Mouse (Mus musculus): ENCODE results near the gene Ncmap. TPM values are rescaled to one million over a fixed set of nuclear protein-coding genes. Genes with fewer than 3 reads are reported as not detected.

The Ncmap gene
- polyA plus RNA-seq, 1 experiment: 2.1 TPM

DNA sequence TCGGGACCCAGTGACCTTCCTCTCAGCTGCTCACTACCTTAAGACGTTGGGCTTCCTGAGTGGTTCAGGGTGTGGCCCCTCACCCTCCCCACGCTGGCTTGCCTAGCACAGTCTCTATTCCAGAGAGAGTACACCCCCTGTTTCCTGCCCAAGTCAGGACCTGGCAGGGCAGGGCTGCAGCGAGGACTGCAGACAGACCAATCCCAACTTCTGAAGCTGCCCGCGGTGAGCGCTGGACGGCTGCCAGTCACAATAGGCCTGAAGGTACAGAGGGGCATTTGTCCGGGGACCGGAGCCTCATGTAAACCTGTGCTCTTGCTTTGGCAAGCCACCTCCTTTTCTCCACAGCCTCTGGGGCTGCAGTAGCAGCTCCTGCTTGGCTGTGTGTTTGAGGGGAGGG lies 12.4 kb downstream of the Ncmap start:
- no peak overlapping the region for H3K27ac ChIP-seq (ENCODE audit: control insufficient read depth, insufficient read depth, low read depth, low read length)
- TF ChIP-seq POLR2A (IDR thresholded peaks at IDR 0.05; ENCODE audit: control insufficient read depth, low read depth, low read length) (no peak), CTCF (IDR thresholded peaks at IDR 0.05; ENCODE audit: control insufficient read depth, insufficient read depth, insufficient replicate concordance, low read depth, low read length) (no peak)
- no peaks in the 10 kb centered on the region for H3K36me3 ChIP-seq (ENCODE audit: control insufficient read depth, insufficient read depth, low read length)
- no peak overlapping the region for H3K4me3 ChIP-seq (ENCODE audit: control insufficient read depth, low read depth, low read length)
- no peaks in the 10 kb centered on the region for H3K27me3 ChIP-seq (ENCODE audit: control insufficient read depth, insufficient read depth, low read length)
- no peaks in the 10 kb centered on the region for H3K4me1 ChIP-seq (ENCODE audit: control insufficient read depth, insufficient read depth, low read length)

DNA sequence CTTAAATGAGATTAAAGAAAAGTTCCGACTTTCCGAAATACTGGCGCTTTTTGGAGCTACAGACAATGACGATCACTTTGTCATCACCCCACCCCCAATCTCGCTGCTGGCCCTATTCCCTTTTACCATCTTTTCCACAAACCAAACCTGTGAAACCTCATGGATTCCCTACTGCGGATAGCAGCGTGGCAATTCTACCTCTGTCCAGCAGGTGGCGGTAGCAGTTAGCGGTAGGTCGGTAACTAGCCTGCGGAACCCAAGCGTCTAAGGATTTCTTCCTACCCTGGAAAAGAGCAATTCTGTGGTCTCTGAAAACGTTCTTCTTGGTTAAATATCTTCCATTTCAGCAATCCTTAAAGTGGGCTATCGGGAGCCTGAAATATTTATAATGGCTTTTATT lies 15.7 kb downstream of the Ncmap start:
- H3K27me3 ChIP-seq (ENCODE audit: control insufficient read depth, insufficient read depth, low read length): no peaks in the 10 kb centered on the region
- TF ChIP-seq CTCF (IDR thresholded peaks at IDR 0.05; ENCODE audit: control insufficient read depth, insufficient read depth, insufficient replicate concordance, low read depth, low read length): peak; percentile 97
- no peak for TF ChIP-seq POLR2A (IDR thresholded peaks at IDR 0.05; ENCODE audit: control insufficient read depth, low read depth, low read length)
- no peak overlapping the region for H3K27ac ChIP-seq (ENCODE audit: control insufficient read depth, insufficient read depth, low read depth, low read length)
- no peak overlapping the region for H3K4me3 ChIP-seq (ENCODE audit: control insufficient read depth, low read depth, low read length)
- no peaks in the 10 kb centered on the region for H3K4me1 ChIP-seq (ENCODE audit: control insufficient read depth, insufficient read depth, low read length)
- H3K36me3 ChIP-seq (ENCODE audit: control insufficient read depth, insufficient read depth, low read length): no peaks in the 10 kb centered on the region

GRCm38 (mm10) chr4:135381355-135381754 lies 16.7 kb downstream of the Ncmap start:
- Histone ChIP-seq H3K36me3 (ENCODE audit: control insufficient read depth, insufficient read depth, low read length) (no peaks in the 10 kb centered on the region), H3K4me1 (ENCODE audit: control insufficient read depth, insufficient read depth, low read length) (no peaks in the 10 kb centered on the region), H3K27ac (ENCODE audit: control insufficient read depth, insufficient read depth, low read depth, low read length) (no peak overlapping the region), H3K4me3 (ENCODE audit: control insufficient read depth, low read depth, low read length) (no peak overlapping the region), H3K27me3 (ENCODE audit: control insufficient read depth, insufficient read depth, low read length) (no peaks in the 10 kb centered on the region)
- TF ChIP-seq CTCF (IDR thresholded peaks at IDR 0.05; ENCODE audit: control insufficient read depth, insufficient read depth, insufficient replicate concordance, low read depth, low read length): no peak
- TF ChIP-seq POLR2A (IDR thresholded peaks at IDR 0.05; ENCODE audit: control insufficient read depth, low read depth, low read length): no peak

DNA sequence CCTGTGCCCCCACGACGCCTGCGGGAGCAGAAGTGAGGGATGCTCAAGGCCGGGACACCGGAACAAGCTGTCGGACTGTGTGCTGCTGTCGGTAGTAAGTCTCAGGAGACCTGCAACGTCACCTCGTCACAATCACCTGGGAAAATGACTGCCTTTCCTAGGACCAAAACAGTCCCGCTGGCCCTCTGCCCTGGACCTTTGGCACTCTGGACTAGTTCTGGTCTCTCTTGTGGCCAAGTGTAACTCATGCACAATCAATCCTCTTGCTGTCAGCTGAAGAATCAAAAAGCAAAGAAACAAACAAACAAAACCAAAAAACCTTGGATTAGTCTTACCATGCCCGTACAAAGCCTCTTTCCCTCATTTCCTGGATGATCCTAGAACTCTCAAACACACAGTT lies 20.8 kb downstream of the Ncmap start:
- H3K36me3 ChIP-seq (ENCODE audit: control insufficient read depth, insufficient read depth, low read length): no peaks in the 10 kb centered on the region
- no peak overlapping the region for H3K4me3 ChIP-seq (ENCODE audit: control insufficient read depth, low read depth, low read length)
- H3K27ac ChIP-seq (ENCODE audit: control insufficient read depth, insufficient read depth, low read depth, low read length): no peak overlapping the region
- TF ChIP-seq POLR2A (IDR thresholded peaks at IDR 0.05; ENCODE audit: control insufficient read depth, low read depth, low read length) (no peak), CTCF (IDR thresholded peaks at IDR 0.05; ENCODE audit: control insufficient read depth, insufficient read depth, insufficient replicate concordance, low read depth, low read length) (no peak)
- H3K4me1 ChIP-seq (ENCODE audit: control insufficient read depth, insufficient read depth, low read length): no peaks in the 10 kb centered on the region
- no peaks in the 10 kb centered on the region for H3K27me3 ChIP-seq (ENCODE audit: control insufficient read depth, insufficient read depth, low read length)

GRCm38 (mm10) chr4:135375444-135375843 lies 22.6 kb downstream of the Ncmap start:
- TF ChIP-seq POLR2A (IDR thresholded peaks at IDR 0.05; ENCODE audit: control insufficient read depth, low read depth, low read length): no peak
- TF ChIP-seq CTCF (IDR thresholded peaks at IDR 0.05; ENCODE audit: control insufficient read depth, insufficient read depth, insufficient replicate concordance, low read depth, low read length): peak; percentile 80; the same call in 1 of the 2 replicates
- Histone ChIP-seq H3K36me3 (ENCODE audit: control insufficient read depth, insufficient read depth, low read length) (no peaks in the 10 kb centered on the region), H3K27ac (ENCODE audit: control insufficient read depth, insufficient read depth, low read depth, low read length) (no peak overlapping the region), H3K4me3 (ENCODE audit: control insufficient read depth, low read depth, low read length) (no peak overlapping the region), H3K4me1 (ENCODE audit: control insufficient read depth, insufficient read depth, low read length) (no peaks in the 10 kb centered on the region), H3K27me3 (ENCODE audit: control insufficient read depth, insufficient read depth, low read length) (no peaks in the 10 kb centered on the region)

- TF ChIP-seq CTCF (IDR thresholded peaks at IDR 0.05; ENCODE audit: control insufficient read depth, insufficient read depth, insufficient replicate concordance, low read depth, low read length): peak; percentile 53; the same call in 1 of the 2 replicates
- TF ChIP-seq POLR2A (IDR thresholded peaks at IDR 0.05; ENCODE audit: control insufficient read depth, low read depth, low read length): no peak
- no peak overlapping the region for H3K27ac ChIP-seq (ENCODE audit: control insufficient read depth, insufficient read depth, low read depth, low read length)
- H3K4me3 ChIP-seq (ENCODE audit: control insufficient read depth, low read depth, low read length): no peak overlapping the region
- no peaks in the 10 kb centered on the region for H3K4me1 ChIP-seq (ENCODE audit: control insufficient read depth, insufficient read depth, low read length)
- no peaks in the 10 kb centered on the region for H3K36me3 ChIP-seq (ENCODE audit: control insufficient read depth, insufficient read depth, low read length)
- H3K27me3 ChIP-seq (ENCODE audit: control insufficient read depth, insufficient read depth, low read length): no peaks in the 10 kb centered on the region
These were observed 24.7 kb downstream of the Ncmap start for GRCm38 (mm10) chr4:135373299-135373698.

DNA sequence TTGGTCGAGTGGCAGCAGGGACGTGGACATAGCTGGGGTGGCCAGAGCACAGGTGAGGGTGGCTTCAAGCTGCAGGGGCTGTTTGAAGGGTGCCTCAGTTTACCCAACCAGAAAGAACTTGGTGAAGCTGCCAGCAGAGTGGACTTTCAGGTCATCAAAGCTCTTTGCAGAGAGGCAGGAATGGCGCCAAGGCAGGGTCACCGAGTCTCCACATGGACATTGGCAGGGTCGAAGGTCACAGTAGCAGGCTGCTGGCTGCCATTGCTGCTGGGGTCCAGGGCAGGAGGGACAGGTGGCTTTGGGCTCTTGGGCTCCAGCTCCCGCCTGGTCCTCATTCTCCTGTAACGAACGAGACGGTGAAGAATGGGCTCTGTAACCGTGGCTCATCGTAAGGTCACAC lies 27.7 kb downstream of the Ncmap start:
- H3K4me1 ChIP-seq (ENCODE audit: control insufficient read depth, insufficient read depth, low read length): no peaks in the 10 kb centered on the region
- H3K36me3 ChIP-seq (ENCODE audit: control insufficient read depth, insufficient read depth, low read length): no peaks in the 10 kb centered on the region
- H3K4me3 ChIP-seq (ENCODE audit: control insufficient read depth, low read depth, low read length): no peak overlapping the region
- no peak overlapping the region for H3K27ac ChIP-seq (ENCODE audit: control insufficient read depth, insufficient read depth, low read depth, low read length)
- TF ChIP-seq CTCF (IDR thresholded peaks at IDR 0.05; ENCODE audit: control insufficient read depth, insufficient read depth, insufficient replicate concordance, low read depth, low read length) (no peak), POLR2A (IDR thresholded peaks at IDR 0.05; ENCODE audit: control insufficient read depth, low read depth, low read length) (no peak)
- no peaks in the 10 kb centered on the region for H3K27me3 ChIP-seq (ENCODE audit: control insufficient read depth, insufficient read depth, low read length)

DNA sequence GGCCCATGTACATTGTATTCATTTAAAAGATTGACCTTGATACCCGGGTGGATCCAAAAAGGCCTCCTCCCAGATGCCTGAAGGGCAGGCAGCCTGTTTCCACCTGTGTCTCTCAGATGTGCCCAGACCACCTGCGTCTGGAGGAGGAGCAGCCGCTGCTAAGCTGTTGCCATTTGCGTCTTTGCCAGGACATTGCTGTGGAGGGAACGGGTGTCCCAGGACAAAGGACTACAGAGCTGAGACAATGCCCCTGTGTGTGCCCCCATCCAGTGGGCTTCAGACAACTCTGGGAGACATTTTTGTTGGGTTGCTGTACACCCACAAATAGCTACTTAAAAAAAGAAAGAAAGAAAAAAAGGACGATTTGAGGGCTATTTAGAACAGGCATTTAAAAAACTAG lies 35.2 kb downstream of the Ncmap start:
- Histone ChIP-seq H3K36me3 (ENCODE audit: control insufficient read depth, insufficient read depth, low read length) (no peaks in the 10 kb centered on the region), H3K27ac (ENCODE audit: control insufficient read depth, insufficient read depth, low read depth, low read length) (no peak overlapping the region), H3K4me1 (ENCODE audit: control insufficient read depth, insufficient read depth, low read length) (no peaks in the 10 kb centered on the region), H3K27me3 (ENCODE audit: control insufficient read depth, insufficient read depth, low read length) (no peaks in the 10 kb centered on the region), H3K4me3 (ENCODE audit: control insufficient read depth, low read depth, low read length) (no peak overlapping the region)
- no peak for TF ChIP-seq CTCF (IDR thresholded peaks at IDR 0.05; ENCODE audit: control insufficient read depth, insufficient read depth, insufficient replicate concordance, low read depth, low read length)
- no peak for TF ChIP-seq POLR2A (IDR thresholded peaks at IDR 0.05; ENCODE audit: control insufficient read depth, low read depth, low read length)
